Mouse (Mus musculus) heart, postnatal 0 days (tissue): ENCODE results near the gene Fzd7.

Source experiments
- CTCF ChIP-seq: IDR thresholded peaks from 2 replicates; pipeline ENCODE4 v1.5.1; 2016; ENCODE audit warnings: antibody characterized with exemption, control low read depth, low read depth
- EP300 ChIP-seq: IDR thresholded peaks from 2 replicates; pipeline ENCODE4 v1.6.1; 2016; ENCODE audit warnings: antibody characterized with exemption, low read depth

- TF ChIP-seq CTCF (no peak), EP300 (no peak)
Measured at GRCm38 (mm10) chr1:59485803-59486202, 3.6 kb downstream of the Fzd7 start.
